ENCODE assay signal across 7 mouse cellular contexts in the genomic region with DNA sequence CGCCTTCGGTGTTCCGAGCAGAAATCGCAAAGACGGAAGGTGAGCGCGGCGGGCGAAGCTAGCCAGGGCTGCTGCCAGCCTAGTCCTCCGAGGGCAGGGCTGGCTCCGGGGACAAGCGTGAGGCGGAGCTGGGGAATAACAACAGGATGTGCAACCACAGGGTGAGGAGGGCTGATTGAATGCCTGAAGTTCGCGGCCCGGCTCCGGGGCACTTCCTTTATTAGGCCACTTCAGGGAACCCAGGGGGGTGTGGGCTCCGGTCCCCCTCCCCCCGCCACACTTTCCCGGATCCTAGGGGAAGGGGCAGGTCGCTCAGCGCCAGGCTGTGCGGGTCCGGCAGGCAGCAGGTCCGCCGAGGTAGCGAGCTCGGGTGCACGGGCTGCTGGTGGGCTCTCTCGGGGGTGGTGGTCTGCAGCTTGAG. TPM values are rescaled to one million over a fixed set of nuclear protein-coding genes. Genes with fewer than 3 reads are reported as not detected.
A peak's percentile ranks its signal among the peaks of the same experiment; 100 is the strongest.
DNase-seq lines count a peak whose midpoint lies in the region; ATAC-seq and TF ChIP-seq lines count a peak whose summit lies in the region.

No protein-coding gene starts in this region.

- no peak for TF ChIP-seq CTCF in lung, embryonic 14.5 days (IDR thresholded peaks at IDR 0.05; ENCODE audit: low read depth)
- no peak for TF ChIP-seq CTCF in intestine, postnatal 0 days (IDR thresholded peaks at IDR 0.05; ENCODE audit: low read depth)

- peak overlapping the region; percentile 86 for H3K4me3 ChIP-seq in lung, embryonic 14.5 days (ENCODE audit: low read depth, low read length)
- H3K4me3 ChIP-seq in embryonic facial prominence, embryonic 14.5 days (ENCODE audit: low read depth, low read length): peak overlapping the region; percentile 87
- peak overlapping the region; percentile 100 for H3K4me3 ChIP-seq in intestine, postnatal 0 days (ENCODE audit: low read depth, low read length)
- H3K4me3 ChIP-seq in midbrain, embryonic 16.5 days (ENCODE audit: low read depth, low read length): peak overlapping the region; percentile 98

- H3K9ac ChIP-seq in lung, embryonic 14.5 days: peak overlapping the region; percentile 90
- H3K9ac ChIP-seq in embryonic facial prominence, embryonic 14.5 days (ENCODE audit: low read depth, low read length): peak overlapping the region; percentile 84
- H3K9ac ChIP-seq in intestine, postnatal 0 days (ENCODE audit: low read depth, low read length): peak overlapping the region; percentile 93
- peak overlapping the region; percentile 97 for H3K9ac ChIP-seq in midbrain, embryonic 16.5 days (ENCODE audit: low read depth, low read length)

- H3K4me2 ChIP-seq in lung, embryonic 14.5 days: peak overlapping the region; percentile 87
- H3K4me2 ChIP-seq in embryonic facial prominence, embryonic 14.5 days (ENCODE audit: low read depth, low read length): peak overlapping the region; percentile 74
- H3K4me2 ChIP-seq in intestine, postnatal 0 days (replicated peaks; ENCODE audit: low read depth): peak overlapping the region; percentile 81
- peak overlapping the region; percentile 75 for H3K4me2 ChIP-seq in midbrain, embryonic 16.5 days (ENCODE audit: low read length)

- ATAC-seq in lung, embryonic 14.5 days (ENCODE audit: insufficient read depth): peak; percentile 52
- peak; percentile 62 for ATAC-seq in embryonic facial prominence, embryonic 14.5 days (ENCODE audit: low read depth)
- peak; percentile 51 for ATAC-seq in intestine, postnatal 0 days
- peak; percentile 62 for ATAC-seq in midbrain, embryonic 16.5 days

- WGBS in lung, embryonic 14.5 days: under 1% methylated on average over 22 of the region's 30 CpGs
- WGBS in embryonic facial prominence, embryonic 14.5 days: under 1% methylated on average over 18 of the region's 30 CpGs
- under 1% methylated on average over 30 of the region's 30 CpGs for WGBS in intestine, postnatal 0 days
- WGBS in midbrain, embryonic 16.5 days: under 1% methylated on average over 28 of the region's 30 CpGs

- H3K36me3 ChIP-seq in lung, embryonic 14.5 days (ENCODE audit: insufficient read depth): no peaks in the 10 kb centered on the region
- H3K36me3 ChIP-seq in embryonic facial prominence, embryonic 14.5 days (ENCODE audit: control insufficient read depth, insufficient read depth, low read length): no peaks in the 10 kb centered on the region
- peaks cover 3% of the 10 kb centered on the region; the same call in 1 of the 2 replicates for H3K36me3 ChIP-seq in intestine, postnatal 0 days (ENCODE audit: control insufficient read depth, insufficient read depth)
- H3K36me3 ChIP-seq in midbrain, embryonic 16.5 days (ENCODE audit: control insufficient read depth, insufficient read depth, low read length): no peaks in the 10 kb centered on the region

- DNase-seq in lung, embryonic 14.5 days: no peak
- no peak for DNase-seq in lung, postnatal 4 days
- DNase-seq in embryonic facial prominence, embryonic 14.5 days (ENCODE audit: low spot score): no peak
- DNase-seq in right cerebral cortex, postnatal 4 days: no peak
- no peak for DNase-seq in retina, postnatal 1 day

- H3K27me3 ChIP-seq in lung, embryonic 14.5 days (ENCODE audit: insufficient read depth, low read length): no peaks in the 10 kb centered on the region
- no peaks in the 10 kb centered on the region for H3K27me3 ChIP-seq in embryonic facial prominence, embryonic 14.5 days (replicated peaks; ENCODE audit: control insufficient read depth, insufficient read depth, low read length)
- no peaks in the 10 kb centered on the region for H3K27me3 ChIP-seq in intestine, postnatal 0 days (replicated peaks; ENCODE audit: control insufficient read depth, insufficient read depth, low read length)
- no peaks in the 10 kb centered on the region for H3K27me3 ChIP-seq in midbrain, embryonic 16.5 days (ENCODE audit: control insufficient read depth, insufficient read depth, low read depth, low read length)

- peak overlapping the region; percentile 100 for H3K27ac ChIP-seq in lung, embryonic 14.5 days (ENCODE audit: low read depth)
- peak overlapping the region; percentile 97 for H3K27ac ChIP-seq in embryonic facial prominence, embryonic 14.5 days (replicated peaks; ENCODE audit: low read depth, low read length)
- H3K27ac ChIP-seq in intestine, postnatal 0 days (ENCODE audit: low read depth, low read length): peak overlapping the region; percentile 97
- peak overlapping the region; percentile 100 for H3K27ac ChIP-seq in midbrain, embryonic 16.5 days (ENCODE audit: low read length)

- peaks cover 3% of the 10 kb centered on the region; the same call in 1 of the 2 replicates for H3K4me1 ChIP-seq in lung, embryonic 14.5 days (ENCODE audit: insufficient read depth)
- H3K4me1 ChIP-seq in embryonic facial prominence, embryonic 14.5 days (ENCODE audit: control insufficient read depth, insufficient read depth, low read length): peaks cover 28% of the 10 kb centered on the region
- H3K4me1 ChIP-seq in intestine, postnatal 0 days (replicated peaks; ENCODE audit: control insufficient read depth, insufficient read depth, low read length): peaks cover 8% of the 10 kb centered on the region; the same call in 1 of the 2 replicates
- H3K4me1 ChIP-seq in midbrain, embryonic 16.5 days (ENCODE audit: control insufficient read depth, insufficient read depth, low read length): peaks cover 33% of the 10 kb centered on the region

- H3K9me3 ChIP-seq in lung, embryonic 14.5 days (ENCODE audit: low read depth, low read length): no peaks in the 10 kb centered on the region
- H3K9me3 ChIP-seq in embryonic facial prominence, embryonic 14.5 days (ENCODE audit: control insufficient read depth, low read length): no peaks in the 10 kb centered on the region
- H3K9me3 ChIP-seq in intestine, postnatal 0 days (ENCODE audit: control insufficient read depth): no peaks in the 10 kb centered on the region
- no peaks in the 10 kb centered on the region for H3K9me3 ChIP-seq in midbrain, embryonic 16.5 days (replicated peaks; ENCODE audit: control insufficient read depth, low read length, poor library complexity, severe bottlenecking)

RNA-seq across cellular contexts. Expression of a gene that starts 0.4 kb away (rescaled TPM):
- 36.5 and 37.1 TPM in 2 replicates for polyA plus RNA-seq in lung, embryonic 14.5 days (2014; fragmentation: Nextera tagmentation; extraction: Ambion mirVana)
- 37.5 and 40.6 TPM in 2 replicates for polyA plus RNA-seq in embryonic facial prominence, embryonic 14.5 days (2014; fragmentation: Nextera tagmentation; extraction: Ambion mirVana)
- polyA plus RNA-seq in intestine, postnatal 0 days (2015; fragmentation: Nextera tagmentation; extraction: Ambion mirVana): 41.8 and 47.0 TPM in 2 replicates
- 52.8 and 59.7 TPM in 2 replicates for polyA plus RNA-seq in midbrain, embryonic 16.5 days (2015; fragmentation: Nextera tagmentation; extraction: Ambion mirVana)
